Comparison of ENCODE assay signal across 13 mouse cellular contexts in the genomic region with DNA sequence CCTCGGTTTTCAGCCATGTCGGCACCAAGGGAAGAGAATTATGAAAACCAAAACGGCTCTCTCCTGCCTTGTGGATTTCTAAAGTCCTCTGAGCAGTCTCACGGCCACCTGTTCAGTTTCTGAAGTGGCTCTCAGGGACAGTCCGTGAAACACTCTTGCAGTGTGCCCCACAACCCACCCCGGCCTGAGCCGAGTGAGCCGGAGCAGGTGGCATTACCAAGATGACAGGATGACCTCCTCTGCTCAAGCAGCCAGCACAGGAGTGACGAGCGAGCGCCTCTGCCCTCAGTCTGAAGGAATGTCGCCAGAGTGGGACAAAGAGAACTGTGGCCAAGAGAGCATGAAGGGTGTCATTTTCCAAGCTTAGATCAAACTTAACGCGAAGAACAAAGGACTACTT. TPM values are rescaled to one million over a fixed set of nuclear protein-coding genes. Genes with fewer than 3 reads are reported as not detected.
DNase-seq lines count a peak whose midpoint lies in the region; ATAC-seq lines count a peak whose summit lies in the region.
"Had no signal": no experiment of that assay in that cellular context is flagged by ENCODE, and none has a peak within 500 bp of the region (broad histone marks: within the 10 kb centered on the region; RNA-seq: fewer than 3 reads in every experiment).

No protein-coding gene starts in this region.

- 0 out of 2 replicates have a peak, but pooled peaks have one; percentile 28 for ATAC-seq in heart, embryonic 16.5 days (replicated peaks; ENCODE audit: extremely low read depth, insufficient read depth, low FRiP score)
- ATAC-seq: Patski had no signal

- H3K4me3 ChIP-seq in embryonic facial prominence, embryonic 10.5 days, result no peak overlapping the region
- peak overlapping the region; percentile 30; the same call in 1 of the 2 replicates for H3K4me3 ChIP-seq in heart, embryonic 16.5 days (ENCODE audit: low read length)
- H3K4me3 ChIP-seq in midbrain, embryonic 10.5 days, result no peak overlapping the region
- H3K4me3 ChIP-seq: embryonic facial prominence, embryonic 15.5 days; liver, embryonic 13.5 days had no signal

- H3K27me3 ChIP-seq in embryonic facial prominence, embryonic 10.5 days (replicated peaks; ENCODE audit: low read depth, poor library complexity, severe bottlenecking), result no peaks in the 10 kb centered on the region
- no peaks in the 10 kb centered on the region for H3K27me3 ChIP-seq in heart, embryonic 16.5 days (ENCODE audit: control insufficient read depth, insufficient read depth, low read length)
- no peaks in the 10 kb centered on the region for H3K27me3 ChIP-seq in midbrain, embryonic 10.5 days (ENCODE audit: low read depth, poor library complexity, severe bottlenecking)
- H3K27me3 ChIP-seq: embryonic facial prominence, embryonic 15.5 days; liver, embryonic 13.5 days had no signal

- H3K27ac ChIP-seq in embryonic facial prominence, embryonic 10.5 days (replicated peaks), result peak overlapping the region; percentile 48; the same call in 1 of the 2 replicates
- peak overlapping the region; percentile 69 for H3K27ac ChIP-seq in heart, embryonic 16.5 days (ENCODE audit: low read length)
- 0 out of 2 replicates have a peak overlapping the region, but pooled peaks have one; percentile 24 for H3K27ac ChIP-seq in midbrain, embryonic 10.5 days (replicated peaks)
- H3K27ac ChIP-seq: embryonic facial prominence, embryonic 15.5 days; liver, embryonic 13.5 days had no signal

- H3K9ac ChIP-seq in heart, embryonic 16.5 days (ENCODE audit: low read length), result peak overlapping the region; percentile 50
- H3K9ac ChIP-seq: embryonic facial prominence, embryonic 15.5 days; liver, embryonic 13.5 days had no signal

- intact Hi-C loops in heart, postnatal 25 days (cut with DNase I), result no loop called here

- peak; percentile 17 to 28 for DNase-seq in heart, adult 18-20 months
- no peak for DNase-seq in heart, postnatal 25 days (ENCODE audit: low spot score)
- no peak for DNase-seq in embryonic facial prominence, embryonic 10.5 days (ENCODE audit: low spot score)
- DNase-seq in midbrain, embryonic 10.5 days (ENCODE audit: low spot score), result no peak
- no peak for DNase-seq in adrenal gland, postnatal 25 days
- no peak for DNase-seq in cerebellum, postnatal 36 days
- no peak for DNase-seq in right cerebral cortex, postnatal 14 days
- DNase-seq: adrenal gland, postnatal 36 days; cerebellum, adult 18-20 months; liver, embryonic 13.5 days had no signal

- WGBS in embryonic facial prominence, embryonic 10.5 days, result 69% methylated on average over 14 of the region's 14 CpGs
- WGBS in heart, embryonic 16.5 days, result 38% methylated on average over 14 of the region's 14 CpGs
- WGBS in midbrain, embryonic 10.5 days, result 57% methylated on average over 14 of the region's 14 CpGs

- H3K9me3 ChIP-seq in embryonic facial prominence, embryonic 10.5 days, result no peaks in the 10 kb centered on the region
- H3K9me3 ChIP-seq in heart, embryonic 16.5 days (replicated peaks; ENCODE audit: control insufficient read depth, low read length), result no peaks in the 10 kb centered on the region
- no peaks in the 10 kb centered on the region for H3K9me3 ChIP-seq in midbrain, embryonic 10.5 days (replicated peaks)
- H3K9me3 ChIP-seq: embryonic facial prominence, embryonic 15.5 days; liver, embryonic 13.5 days had no signal

- peak overlapping the region; percentile 55 for H3K4me2 ChIP-seq in heart, embryonic 16.5 days (ENCODE audit: low read depth, low read length)
- H3K4me2 ChIP-seq: embryonic facial prominence, embryonic 15.5 days; liver, embryonic 13.5 days had no signal

- peaks cover 20% of the 10 kb centered on the region for H3K4me1 ChIP-seq in embryonic facial prominence, embryonic 10.5 days
- peaks cover 23% of the 10 kb centered on the region for H3K4me1 ChIP-seq in heart, embryonic 16.5 days (ENCODE audit: control insufficient read depth, insufficient read depth, low read length)
- H3K4me1 ChIP-seq in midbrain, embryonic 10.5 days, result peaks cover 12% of the 10 kb centered on the region
- H3K4me1 ChIP-seq: embryonic facial prominence, embryonic 15.5 days; liver, embryonic 13.5 days had no signal

- H3K36me3 ChIP-seq in embryonic facial prominence, embryonic 10.5 days (replicated peaks), result no peaks in the 10 kb centered on the region
- no peaks in the 10 kb centered on the region for H3K36me3 ChIP-seq in heart, embryonic 16.5 days (ENCODE audit: control insufficient read depth, insufficient read depth)
- H3K36me3 ChIP-seq in midbrain, embryonic 10.5 days, result no peaks in the 10 kb centered on the region
- H3K36me3 ChIP-seq: embryonic facial prominence, embryonic 15.5 days; liver, embryonic 13.5 days had no signal

RNA-seq across cellular contexts. Expression of a gene that starts 26.0 kb away (rescaled TPM):
- 1 to 10 TPM; 1.5 to 1.6 TPM for total RNA-seq in heart, adult 18-20 months (2021)
- total RNA-seq in heart, postnatal 25 days (2021), result 10 to 100 TPM in 1 of 2 experiments, 1 to 10 TPM in 1; 9.2 to 12.2 TPM
- 7.8 and 10.8 TPM in 2 replicates for polyA plus RNA-seq in embryonic facial prominence, embryonic 10.5 days (2016; fragmentation: Nextera tagmentation; extraction: Ambion mirVana)
- polyA plus RNA-seq in heart, embryonic 16.5 days (2015; fragmentation: Nextera tagmentation; extraction: Ambion mirVana), result 2.4 and 3.2 TPM in 2 replicates
- 3.3 and 4.4 TPM in 2 replicates for polyA plus RNA-seq in midbrain, embryonic 10.5 days (2016; fragmentation: Nextera tagmentation; extraction: Ambion mirVana)
- 0.15 and 0.57 TPM in 2 replicates for total RNA-seq in adrenal gland, postnatal 25 days (2021)

Comparison
In these comparisons a context has a peak if more than half of its experiments do, and no peak if none do; other contexts are left out.
1. DNase-seq: peak in heart, adult 18-20 months (2 of 2); none in heart, postnatal 25 days (single experiment), embryonic facial prominence, embryonic 10.5 days (single experiment), midbrain, embryonic 10.5 days (single experiment), adrenal gland, postnatal 25 days (single experiment), cerebellum, postnatal 36 days (0 of 2) and right cerebral cortex, postnatal 14 days (single experiment).
2. Peak in every context shown above with its lines, with median percentiles within 50 percentile points of each other: H3K27ac ChIP-seq.